Mouse (Mus musculus) G1E (cell line): ENCODE measurements around the gene Tas2r135. TPM values are rescaled to one million over a fixed set of nuclear protein-coding genes. Genes with fewer than 3 reads are reported as not detected.

ENCODE experiments used
- ATAC-seq: 2 replicates; pipeline ENCODE4 v1.8.0; 2016; ENCODE audit warnings: mild to moderate bottlenecking; ENCODE audit not compliant: insufficient number of reproducible peaks, poor library complexity, low FRiP score, severe bottlenecking; ENCODE audit errors: extremely low read depth
- DNase-seq: peaks from one replicate; pipeline ENCODE4 v3.0.0; 2012; ENCODE audit warnings: low spot score
- H3K27me3 ChIP-seq: 2 replicates; pipeline ENCODE4 v1.6.1; 2012; ENCODE audit warnings: mild to moderate bottlenecking, low read length, inconsistent platforms; ENCODE audit not compliant: insufficient read depth
- H3K36me3 ChIP-seq: replicated peaks from 2 replicates; pipeline ENCODE3; 2012; ENCODE audit warnings: mild to moderate bottlenecking, inconsistent platforms
- H3K4me1 ChIP-seq: 2 replicates; pipeline ENCODE4 v1.6.1; 2012; ENCODE audit warnings: low read depth, low read length, inconsistent platforms, mixed read lengths; ENCODE audit not compliant: insufficient read depth
- H3K4me3 ChIP-seq: 2 replicates; pipeline ENCODE4 v1.5.1; 2012; ENCODE audit warnings: low read depth, mild to moderate bottlenecking, inconsistent platforms, low read length, moderate library complexity, mixed read lengths
- H3K9me3 ChIP-seq: replicated peaks from 2 replicates; pipeline ENCODE4 v1.6.1; 2012; ENCODE audit warnings: inconsistent platforms
- CTCF ChIP-seq: IDR thresholded peaks from 2 replicates; pipeline ENCODE4 v1.5.1; 2012; ENCODE audit warnings: low read depth, low read length, inconsistent platforms, mixed read lengths
- GATA1 ChIP-seq: IDR thresholded peaks from 2 replicates; pipeline ENCODE4 v1.6.1; 2012; ENCODE audit warnings: borderline replicate concordance, low read length, inconsistent platforms, mixed read lengths
- GATA2 ChIP-seq: IDR thresholded peaks from 2 replicates; pipeline ENCODE4 v1.6.1; 2012; ENCODE audit warnings: low read depth, low read length, inconsistent platforms, borderline replicate concordance
- POLR2AphosphoS5 ChIP-seq: IDR thresholded peaks from 2 replicates; pipeline ENCODE4 v1.6.1; 2012; ENCODE audit warnings: low read depth, low read length, inconsistent platforms; ENCODE audit not compliant: insufficient replicate concordance
- TAL1 ChIP-seq: conservative IDR thresholded peaks from 2 replicates; pipeline ENCODE4 v1.6.1; 2012; ENCODE audit warnings: low read depth, low read length, inconsistent platforms, mixed read lengths
- polyA plus RNA-seq: library from polyadenylated mRNA; stranded (reverse); fragments of >175 nt; gene quantifications from 2 replicates; pipeline ENCODE4 v1.2.3, GENCODE M21; 2012
- total RNA-seq, 2 experiments: library from RNA; stranded (forward) in 1 of 2; stranded (reverse) in 1 of 2; fragments of 200-1000 nt in 1 of 2; fragments of >200 nt in 1 of 2; fragmentation: Nextera tagmentation in 1 of 2; gene quantifications; 2 replicates each; pipeline ENCODE4 v1.2.3; 2014 to 2017

Tas2r135 gene
- total and polyA plus RNA-seq, 3 experiments: 0.27 TPM; not detected in 2

DNA sequence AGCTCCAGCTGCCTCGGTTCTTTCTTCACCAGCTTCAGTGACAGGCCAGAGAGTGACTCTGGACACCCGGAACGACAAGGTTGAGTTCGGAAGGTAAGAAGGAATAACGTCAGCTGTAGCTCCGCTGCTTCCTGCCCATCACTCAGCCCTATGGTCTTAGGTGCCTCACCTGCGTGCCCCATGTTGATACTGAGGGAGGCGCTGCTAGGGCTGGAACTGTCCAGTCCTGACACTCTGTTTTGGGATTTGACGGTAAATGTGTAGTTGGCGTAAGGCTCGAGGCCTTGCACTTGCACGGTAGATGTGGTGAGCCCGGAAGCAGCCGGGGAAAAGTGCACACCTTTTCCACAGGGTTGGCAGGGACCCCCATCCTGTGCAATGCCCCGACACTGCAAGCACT is 40.6 kb upstream of the Tas2r135 start:
- ATAC-seq (no peak), DNase-seq (no peak)
- Histone ChIP-seq H3K4me3 (no peak overlapping the region), H3K9me3 (no peaks in the 10 kb centered on the region), H3K27me3 (peaks cover 23% of the 10 kb centered on the region), H3K36me3 (peaks cover 2% of the 10 kb centered on the region), H3K4me1 (no peaks in the 10 kb centered on the region; the same call in 1 of the 2 replicates)
- TF ChIP-seq GATA1 (no peak), CTCF (no peak), GATA2 (no peak), TAL1 (no peak), POLR2AphosphoS5 (no peak)

DNA sequence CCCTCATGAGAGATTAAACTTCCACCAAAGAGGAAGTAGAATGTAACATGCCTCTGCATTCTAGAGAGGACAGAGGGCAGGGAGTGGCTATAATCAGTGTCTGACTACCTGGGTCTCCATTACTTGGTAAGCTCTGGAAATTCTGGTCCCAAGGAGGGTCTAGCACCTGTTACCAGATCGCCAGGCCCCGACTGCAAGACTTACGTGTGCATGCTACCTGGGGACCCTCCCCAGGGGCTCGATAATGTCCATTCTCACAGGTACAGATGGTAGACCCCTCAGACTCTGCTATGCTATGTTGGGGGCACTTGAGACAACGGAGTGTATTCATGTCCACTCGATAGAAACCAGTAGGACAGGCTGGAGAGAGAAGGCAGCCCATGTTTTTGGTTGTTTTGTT is 40.0 kb upstream of the Tas2r135 start:
- Histone ChIP-seq H3K4me3 (no peak overlapping the region), H3K27me3 (peaks cover 23% of the 10 kb centered on the region), H3K36me3 (no peaks in the 10 kb centered on the region), H3K9me3 (no peaks in the 10 kb centered on the region), H3K4me1 (no peaks in the 10 kb centered on the region; the same call in 1 of the 2 replicates)
- no peak for DNase-seq
- no peak for ATAC-seq
- TF ChIP-seq POLR2AphosphoS5 (no peak), GATA2 (no peak)

DNA sequence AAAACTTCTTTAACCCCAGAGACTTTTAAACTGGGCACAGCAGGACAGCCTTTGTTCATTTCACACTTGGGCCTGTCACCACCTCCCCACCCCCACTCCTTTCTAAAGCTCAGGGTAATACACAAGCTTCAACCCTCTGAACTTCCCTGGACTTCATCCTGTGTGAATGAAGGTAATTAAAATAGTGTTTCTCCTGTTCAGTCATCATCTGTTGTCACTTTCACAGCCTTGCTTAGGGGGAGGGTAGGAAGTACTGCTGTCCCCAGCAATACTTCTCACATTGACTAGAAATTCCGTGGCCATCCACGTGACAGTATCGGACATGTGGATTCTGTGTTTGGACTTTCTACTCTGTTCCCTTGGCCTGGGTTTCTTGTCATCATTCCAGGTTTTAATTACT is 35.4 kb upstream of the Tas2r135 start:
- Histone ChIP-seq H3K9me3 (no peaks in the 10 kb centered on the region), H3K4me3 (no peak overlapping the region), H3K27me3 (peaks cover 34% of the 10 kb centered on the region), H3K36me3 (no peaks in the 10 kb centered on the region), H3K4me1 (peaks cover 4% of the 10 kb centered on the region; the same call in 1 of the 2 replicates)
- DNase-seq (no peak), ATAC-seq (no peak)
- TF ChIP-seq TAL1 (no peak), POLR2AphosphoS5 (no peak), GATA1 (no peak), CTCF (no peak)

DNA sequence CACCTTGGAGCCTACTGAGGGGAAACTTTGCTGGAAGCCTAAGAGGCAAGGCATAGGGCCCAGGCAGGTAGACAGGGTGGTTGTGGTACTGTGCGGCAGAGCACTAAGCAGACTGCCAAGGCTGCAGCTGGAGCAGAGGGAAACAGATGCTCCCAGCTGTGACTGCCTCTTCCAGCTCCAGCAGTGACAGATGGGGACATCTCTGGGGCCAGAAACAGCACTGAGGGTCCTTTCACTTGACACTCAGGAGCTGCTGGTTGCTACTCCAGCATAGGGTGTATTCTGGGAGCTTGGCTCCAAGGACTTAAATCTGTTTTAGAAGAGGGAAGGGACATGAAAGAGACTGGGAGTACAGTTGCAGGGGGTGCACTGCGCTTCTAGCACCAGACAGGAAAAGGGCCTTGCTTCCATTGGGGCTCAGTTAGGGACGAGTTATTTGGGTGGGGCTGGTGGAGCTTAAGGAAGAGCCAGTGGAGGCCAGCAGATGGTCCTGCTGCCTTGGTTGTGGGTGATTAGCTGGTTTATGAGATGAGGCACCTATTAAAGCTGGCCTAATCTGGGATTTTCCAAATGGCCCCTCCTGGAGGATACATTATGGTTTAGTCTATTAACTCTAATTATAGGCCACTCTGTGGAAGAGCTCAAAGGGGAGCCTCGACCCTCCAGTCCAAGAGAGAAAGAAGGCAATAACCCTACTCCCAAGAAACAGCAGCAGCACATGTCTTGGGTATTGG is 34.4 kb upstream of the Tas2r135 start:
- no peaks in the 10 kb centered on the region for H3K36me3 ChIP-seq
- TF ChIP-seq TAL1 (no peak), GATA2 (no peak), GATA1 (no peak), CTCF (no peak), POLR2AphosphoS5 (no peak)
- H3K27me3 ChIP-seq: peaks cover 36% of the 10 kb centered on the region
- no peaks in the 10 kb centered on the region for H3K9me3 ChIP-seq
- ATAC-seq (no peak), DNase-seq (no peak)
- H3K4me3 ChIP-seq: no peak overlapping the region
- H3K4me1 ChIP-seq: peaks cover 4% of the 10 kb centered on the region; the same call in 1 of the 2 replicates

DNA sequence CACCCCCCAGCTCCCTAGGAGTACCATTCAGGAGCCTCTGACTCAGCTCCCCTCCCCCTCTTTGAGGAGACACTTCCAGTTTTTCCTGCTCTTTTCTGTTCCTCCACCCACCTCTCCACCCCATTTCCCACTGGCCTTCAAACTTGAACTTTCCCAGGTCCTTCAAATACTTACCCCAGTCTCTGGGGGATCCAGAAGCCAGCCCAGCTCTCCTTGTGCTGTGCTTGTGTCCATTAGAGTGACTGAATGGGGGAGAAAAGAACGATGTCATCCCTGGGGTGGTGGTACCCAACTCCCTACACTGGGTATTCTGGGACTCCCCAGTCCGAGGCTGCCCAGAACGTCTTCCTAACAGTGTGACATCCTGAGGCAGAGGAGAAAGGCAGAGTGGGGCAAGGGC is 33.2 kb upstream of the Tas2r135 start:
- H3K4me3 ChIP-seq: no peak overlapping the region
- TF ChIP-seq TAL1 (no peak), CTCF (no peak), GATA2 (no peak), GATA1 (no peak), POLR2AphosphoS5 (no peak)
- ATAC-seq: no peak
- no peak for DNase-seq
- H3K36me3 ChIP-seq: no peaks in the 10 kb centered on the region
- peaks cover 4% of the 10 kb centered on the region; the same call in 1 of the 2 replicates for H3K4me1 ChIP-seq
- peaks cover 37% of the 10 kb centered on the region for H3K27me3 ChIP-seq
- no peaks in the 10 kb centered on the region for H3K9me3 ChIP-seq

DNA sequence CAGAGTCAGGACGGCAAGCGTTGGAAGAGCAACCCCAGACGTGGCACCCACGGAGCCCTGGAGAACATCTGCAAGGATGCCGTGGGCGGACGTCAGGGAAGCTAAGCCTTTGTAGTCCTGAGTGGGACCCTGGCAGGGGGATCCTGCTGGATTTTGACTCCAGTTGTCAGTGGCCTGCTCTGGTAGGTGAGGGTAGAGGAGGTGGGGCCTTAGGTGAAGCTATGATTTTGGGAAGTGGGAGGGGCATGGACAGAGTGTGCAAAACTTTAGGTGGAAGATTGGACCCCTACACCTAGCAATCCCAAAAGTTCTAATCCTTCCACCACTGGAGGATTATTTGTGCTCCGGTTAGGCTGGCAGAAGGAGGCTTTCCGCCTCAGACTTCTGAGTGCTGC is 32.8 kb upstream of the Tas2r135 start:
- H3K4me3 ChIP-seq: no peak overlapping the region

More for the DNA sequence above, 32.8 kb upstream of the Tas2r135 start:
- Histone ChIP-seq H3K9me3 (no peaks in the 10 kb centered on the region), H3K4me1 (peaks cover 4% of the 10 kb centered on the region; the same call in 1 of the 2 replicates), H3K36me3 (no peaks in the 10 kb centered on the region), H3K27me3 (peaks cover 37% of the 10 kb centered on the region)
- ATAC-seq: no peak
- DNase-seq: no peak
- no peak for TF ChIP-seq TAL1
- no peak for TF ChIP-seq GATA1
- no peak for TF ChIP-seq POLR2AphosphoS5
- no peak for TF ChIP-seq CTCF
- no peak for TF ChIP-seq GATA2
